In the genomic region with DNA sequence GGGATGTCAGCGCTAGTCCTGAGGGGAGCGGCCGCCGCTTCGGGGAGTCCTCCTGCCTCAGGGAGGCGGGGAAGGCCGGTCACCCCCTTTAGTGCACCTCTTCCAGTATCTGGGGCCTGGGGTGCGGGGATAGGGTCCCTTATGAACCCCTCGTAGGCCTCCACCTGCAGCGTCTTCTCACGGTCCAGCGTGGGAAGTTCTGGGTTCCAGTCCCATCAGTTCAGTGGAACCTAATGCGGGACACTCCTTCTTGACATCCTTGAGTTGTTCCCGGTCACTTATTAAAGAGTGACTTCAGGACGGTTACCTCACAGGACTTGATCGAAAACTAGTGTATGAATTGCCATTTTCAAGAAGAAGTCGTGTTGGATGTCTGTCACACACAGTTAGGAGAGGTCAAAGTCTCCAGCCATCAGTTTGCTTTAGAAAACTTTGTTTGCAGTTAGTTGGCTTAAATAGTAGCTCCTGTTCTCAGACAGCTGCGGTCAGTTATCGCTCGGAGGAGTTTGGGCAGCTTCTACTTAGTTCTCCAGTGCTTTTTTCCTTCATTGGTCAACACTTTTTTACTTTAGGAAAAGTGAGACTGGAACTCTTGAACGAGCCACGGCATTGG, we compare ENCODE assay signal across 8 mouse cellular contexts. TPM values are rescaled to one million over a fixed set of nuclear protein-coding genes. Genes with fewer than 3 reads are reported as not detected.
DNase-seq lines count a peak whose midpoint lies in the region; ATAC-seq and TF ChIP-seq lines count a peak whose summit lies in the region.

No protein-coding gene starts in this region.

- H3K27me3 ChIP-seq in testis, adult 2 months (ENCODE audit: control insufficient read depth, insufficient read depth, low read length), result no peaks in the 10 kb centered on the region
- no peaks in the 10 kb centered on the region for H3K27me3 ChIP-seq in forebrain, embryonic 15.5 days
- no peaks in the 10 kb centered on the region for H3K27me3 ChIP-seq in kidney, embryonic 16.5 days (ENCODE audit: insufficient read depth, low read length)
- H3K27me3 ChIP-seq in midbrain, postnatal 0 days (ENCODE audit: insufficient read depth, low read length), result no peaks in the 10 kb centered on the region

- peaks cover 6% of the 10 kb centered on the region for H3K4me1 ChIP-seq in testis, adult 2 months (ENCODE audit: control insufficient read depth, insufficient read depth, low read length)
- peaks cover 13% of the 10 kb centered on the region for H3K4me1 ChIP-seq in forebrain, embryonic 15.5 days
- H3K4me1 ChIP-seq in kidney, embryonic 16.5 days (ENCODE audit: insufficient read depth, low read length), result peaks cover 11% of the 10 kb centered on the region; the same call in 1 of the 2 replicates
- no peaks in the 10 kb centered on the region for H3K4me1 ChIP-seq in midbrain, postnatal 0 days (ENCODE audit: insufficient read depth, low read length)

- peak overlapping the region; percentile 84 for H3K4me2 ChIP-seq in forebrain, embryonic 15.5 days (replicated peaks)
- peak overlapping the region; percentile 64 for H3K4me2 ChIP-seq in kidney, embryonic 16.5 days (replicated peaks; ENCODE audit: low read depth, low read length)
- peak overlapping the region; percentile 84 for H3K4me2 ChIP-seq in midbrain, postnatal 0 days (ENCODE audit: low read depth, low read length, poor library complexity, severe bottlenecking)

- ATAC-seq in forebrain, embryonic 15.5 days (replicated peaks), result peak; percentile 57; the same call in 1 of the 2 replicates
- ATAC-seq in kidney, embryonic 16.5 days (ENCODE audit: low FRiP score, low TSS enrichment), result no peak
- no peak for ATAC-seq in midbrain, postnatal 0 days (ENCODE audit: low FRiP score)
- no peak for ATAC-seq in inflammation-experienced regulatory T-cells, adult 6 months

- DNase-seq in testis, postnatal 10 days (ENCODE audit: low spot score), result no peak
- DNase-seq in midbrain, postnatal 0 days (ENCODE audit: low spot score), result no peak
- no peak for DNase-seq in retina, postnatal 1 day
- no peak for DNase-seq in ovary, postnatal 36 days (ENCODE audit: low spot score)

- H3K9ac ChIP-seq in forebrain, embryonic 15.5 days (replicated peaks), result peak overlapping the region; percentile 78
- peak overlapping the region; percentile 84 for H3K9ac ChIP-seq in kidney, embryonic 16.5 days (replicated peaks; ENCODE audit: low read length)
- peak overlapping the region; percentile 87 for H3K9ac ChIP-seq in midbrain, postnatal 0 days (replicated peaks; ENCODE audit: low read length, poor library complexity, severe bottlenecking)

- no peak for TF ChIP-seq POLR2A in testis, adult 2 months (IDR thresholded peaks at IDR 0.05; ENCODE audit: control insufficient read depth, low read depth, low read length)

- H3K9me3 ChIP-seq in forebrain, embryonic 15.5 days, result no peaks in the 10 kb centered on the region
- H3K9me3 ChIP-seq in kidney, embryonic 16.5 days (ENCODE audit: low read length), result no peaks in the 10 kb centered on the region
- no peaks in the 10 kb centered on the region for H3K9me3 ChIP-seq in midbrain, postnatal 0 days (ENCODE audit: low read length)

- no peaks in the 10 kb centered on the region for H3K36me3 ChIP-seq in testis, adult 2 months (ENCODE audit: control insufficient read depth, insufficient read depth, low read length)
- H3K36me3 ChIP-seq in forebrain, embryonic 15.5 days, result no peaks in the 10 kb centered on the region
- no peaks in the 10 kb centered on the region for H3K36me3 ChIP-seq in kidney, embryonic 16.5 days (ENCODE audit: insufficient read depth, low read length)
- no peaks in the 10 kb centered on the region for H3K36me3 ChIP-seq in midbrain, postnatal 0 days (ENCODE audit: insufficient read depth, low read length)

- H3K27ac ChIP-seq in testis, adult 2 months (ENCODE audit: control insufficient read depth, insufficient read depth, low read depth, low read length), result peak overlapping the region; percentile 50; the same call in 1 of the 2 replicates
- peak overlapping the region; percentile 65 for H3K27ac ChIP-seq in forebrain, embryonic 15.5 days (replicated peaks)
- peak overlapping the region; percentile 83 for H3K27ac ChIP-seq in kidney, embryonic 16.5 days (ENCODE audit: low read length)
- peak overlapping the region; percentile 55 for H3K27ac ChIP-seq in midbrain, postnatal 0 days (ENCODE audit: low read depth, low read length)

- 18% methylated on average over 22 of the region's 22 CpGs for WGBS in forebrain, embryonic 15.5 days
- 12% methylated on average over 21 of the region's 22 CpGs for WGBS in kidney, embryonic 16.5 days
- 19% methylated on average over 20 of the region's 22 CpGs for WGBS in midbrain, postnatal 0 days

- TF ChIP-seq CTCF in testis, adult 2 months (IDR thresholded peaks at IDR 0.05; ENCODE audit: control insufficient read depth, insufficient read depth, insufficient replicate concordance, low read depth, low read length), result no peak
- TF ChIP-seq CTCF in midbrain, postnatal 0 days (IDR thresholded peaks at IDR 0.05), result no peak

- H3K4me3 ChIP-seq in testis, adult 2 months (ENCODE audit: control insufficient read depth, low read depth, low read length), result peak overlapping the region; percentile 87
- peak overlapping the region; percentile 69 for H3K4me3 ChIP-seq in forebrain, embryonic 15.5 days
- H3K4me3 ChIP-seq in kidney, embryonic 16.5 days (ENCODE audit: low read length), result peak overlapping the region; percentile 73
- H3K4me3 ChIP-seq in midbrain, postnatal 0 days (ENCODE audit: low read depth, low read length), result peak overlapping the region; percentile 88

RNA-seq across cellular contexts. Expression of a gene that starts 0.8 kb away (rescaled TPM):
- 1.4 and 1.5 TPM in 2 replicates for polyA plus RNA-seq in testis, adult 2 months (2012; rRNA removed)
- polyA plus RNA-seq in forebrain, embryonic 15.5 days (2015; fragmentation: Nextera tagmentation; extraction: Ambion mirVana), result 295 and 316 TPM in 2 replicates
- polyA plus RNA-seq in kidney, embryonic 16.5 days (2015; fragmentation: Nextera tagmentation; extraction: Ambion mirVana), result 24.5 and 25.9 TPM in 2 replicates
- total RNA-seq in midbrain, postnatal 0 days (2014; rRNA removed), result 424 and 472 TPM in 2 replicates
- 473 and 503 TPM in 2 replicates for polyA plus RNA-seq in midbrain, postnatal 0 days (2015; fragmentation: Nextera tagmentation; extraction: Ambion mirVana)
- polyA plus RNA-seq in inflammation-experienced regulatory T-cells, adult 6 months (2017; shearing (Covaris generic)), result 10 to 100 TPM; 25.9 to 56.5 (median 44.2) TPM

Comparison
In these comparisons a context has a peak if more than half of its experiments do, and no peak if none do; other contexts are left out.
1. RNA of a gene that starts 0.8 kb away (polyA plus RNA-seq): 473 to 503 TPM in midbrain, postnatal 0 days, 295 to 316 TPM in forebrain, embryonic 15.5 days, 25.9 to 56.5 TPM in inflammation-experienced regulatory T-cells, adult 6 months and 24.5 to 25.9 TPM in kidney, embryonic 16.5 days; 1.4 to 1.5 TPM in testis, adult 2 months; every median in the first group is over 10 times any median in the second.
2. Peak in every context shown above with its lines, with median percentiles within 50 percentile points of each other: H3K27ac ChIP-seq, H3K4me3 ChIP-seq, H3K4me2 ChIP-seq and H3K9ac ChIP-seq.